Mouse (Mus musculus): ENCODE data around the gene Wsb1.
A peak's percentile ranks its signal among the peaks of the same experiment; 100 is the strongest.
"Not testable (repeated sequence)": the region's sequence is repeated elsewhere in the genome, so short reads cannot be mapped to it uniquely, and the experiment has no call there.

The Wsb1 gene

GRCm38 (mm10) chr11:79254391-79255098, at the start of gene Wsb1:
Gene Wsb1 (minus strand): TSS chr11:79254671.
- DNase-seq, result peak; percentile 89

- not testable (repeated sequence) for DNase-seq
These were observed 49.8 kb upstream of the Wsb1 start for GRCm38 (mm10) chr11:79304245-79304644.

- DNase-seq, result no peak
These were observed 48.6 kb upstream of the Wsb1 start for GRCm38 (mm10) chr11:79303109-79303508.

GRCm38 (mm10) chr11:79299719-79300431, 45.4 kb upstream of the Wsb1 start:
- DNase-seq, result no peak

GRCm38 (mm10) chr11:79296856-79297491, 42.5 kb upstream of the Wsb1 start, which contains the start of gene Gm9964:
Gene Gm9964 (minus strand): TSS chr11:79296906.
- DNase-seq, result no peak

GRCm38 (mm10) chr11:79296167-79296566, 41.7 kb upstream of the Wsb1 start:
- DNase-seq, result no peak

- no peak for DNase-seq
These were observed 39.5 kb upstream of the Wsb1 start for GRCm38 (mm10) chr11:79293971-79294370.

GRCm38 (mm10) chr11:79293025-79293424, 38.6 kb upstream of the Wsb1 start:
- no peak for DNase-seq

GRCm38 (mm10) chr11:79292130-79292529, 37.7 kb upstream of the Wsb1 start:
- DNase-seq, result no peak

- DNase-seq, result no peak
These were observed 37.2 kb upstream of the Wsb1 start for GRCm38 (mm10) chr11:79291651-79292050.

GRCm38 (mm10) chr11:79290473-79290872, 36.0 kb upstream of the Wsb1 start:
- no peak for DNase-seq

- DNase-seq, result no peak
These were observed 34.6 kb upstream of the Wsb1 start for GRCm38 (mm10) chr11:79288913-79289640.

- no peak for DNase-seq
These were observed 33.9 kb upstream of the Wsb1 start for GRCm38 (mm10) chr11:79288278-79288843.

- no peak for DNase-seq
These were observed 33.0 kb upstream of the Wsb1 start for GRCm38 (mm10) chr11:79287447-79287846.

GRCm38 (mm10) chr11:79286305-79286799, 31.9 kb upstream of the Wsb1 start:
- no peak for DNase-seq

GRCm38 (mm10) chr11:79283350-79284030, 29.0 kb upstream of the Wsb1 start:
- no peak for DNase-seq

- no peak for DNase-seq
These were observed 26.9 kb upstream of the Wsb1 start for GRCm38 (mm10) chr11:79281396-79281795.

GRCm38 (mm10) chr11:79279732-79280405, 25.4 kb upstream of the Wsb1 start:
- DNase-seq, result no peak

- no peak for DNase-seq
These were observed 19.3 kb upstream of the Wsb1 start for GRCm38 (mm10) chr11:79273757-79274156.

- DNase-seq, result no peak
These were observed 18.6 kb upstream of the Wsb1 start for GRCm38 (mm10) chr11:79273039-79273438.

- DNase-seq, result no peak
These were observed 12.7 kb upstream of the Wsb1 start for GRCm38 (mm10) chr11:79267171-79267570.
